Mouse (Mus musculus) testis, postnatal 10 days (tissue): Measurements from ENCODE around the gene Gm4763.
A peak's percentile ranks its signal among the peaks of the same experiment; 100 is the strongest.
"Not testable (repeated sequence)": the region's sequence is repeated elsewhere in the genome, so short reads cannot be mapped to it uniquely, and the experiment has no call there.

ENCODE experiments used
- DNase-seq: peaks from one replicate; pipeline ENCODE4 v3.0.0; 2021; ENCODE audit warnings: low spot score

The Gm4763 gene

GRCm38 (mm10) chr7:24726808-24727207, at the start of gene Gm4763:
TSS of gene Gm4763 (minus strand) at chr7:24726908.
- not testable (repeated sequence) for DNase-seq

GRCm38 (mm10) chr7:24776145-24776544, 49.4 kb upstream of the Gm4763 start:
- no peak for DNase-seq

DNA sequence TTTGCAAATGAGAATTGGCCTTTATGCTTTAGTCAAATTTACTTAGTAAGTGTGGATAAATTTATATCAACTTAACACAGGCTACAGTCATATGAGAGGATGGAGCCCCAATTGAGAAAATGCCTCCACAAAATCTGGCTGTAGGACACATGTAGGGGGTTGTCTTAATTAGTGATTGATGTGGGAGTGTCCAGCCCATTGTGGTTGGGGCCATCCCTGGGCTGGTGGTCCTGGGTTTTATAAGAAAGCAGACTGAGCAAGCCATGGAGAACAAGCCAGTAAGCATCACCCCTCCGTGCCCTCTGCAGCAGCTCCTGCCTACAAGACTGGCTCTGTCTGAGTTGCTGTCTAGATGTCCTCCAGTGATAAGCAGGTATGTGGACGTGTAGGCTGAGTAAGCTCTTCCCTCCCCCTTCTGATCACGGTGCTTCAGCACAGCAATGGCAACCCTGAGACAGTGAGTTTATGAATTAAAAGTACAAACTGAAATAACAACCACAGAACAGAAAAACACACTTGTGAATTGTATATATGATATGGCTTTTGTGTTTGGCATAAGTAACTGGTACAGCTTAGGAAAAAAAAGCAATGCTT, 47.3 kb upstream of the Gm4763 start:
- DNase-seq = no peak

GRCm38 (mm10) chr7:24771361-24771760, 44.7 kb upstream of the Gm4763 start:
- no peak for DNase-seq

DNA sequence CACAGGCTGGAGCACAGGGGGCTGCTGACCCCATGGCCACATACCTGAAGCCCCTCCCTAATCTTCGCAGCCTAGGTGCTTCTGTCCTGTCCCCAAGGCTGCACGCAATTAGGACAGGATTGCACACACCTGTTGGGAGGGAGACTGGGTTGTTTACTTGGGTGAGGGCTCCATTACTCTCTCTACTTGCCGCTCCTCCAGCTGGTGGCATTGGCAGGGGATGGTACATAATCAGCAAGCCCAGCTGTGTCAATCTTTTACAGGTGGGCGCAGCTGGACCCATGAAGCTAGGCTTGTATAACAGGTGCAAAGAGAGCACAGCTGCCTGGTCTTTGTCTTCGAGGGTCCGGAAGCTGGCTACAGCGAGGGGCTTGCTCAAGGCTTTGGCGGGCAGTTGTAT, 35.9 kb upstream of the Gm4763 start:
- no peak for DNase-seq

DNA sequence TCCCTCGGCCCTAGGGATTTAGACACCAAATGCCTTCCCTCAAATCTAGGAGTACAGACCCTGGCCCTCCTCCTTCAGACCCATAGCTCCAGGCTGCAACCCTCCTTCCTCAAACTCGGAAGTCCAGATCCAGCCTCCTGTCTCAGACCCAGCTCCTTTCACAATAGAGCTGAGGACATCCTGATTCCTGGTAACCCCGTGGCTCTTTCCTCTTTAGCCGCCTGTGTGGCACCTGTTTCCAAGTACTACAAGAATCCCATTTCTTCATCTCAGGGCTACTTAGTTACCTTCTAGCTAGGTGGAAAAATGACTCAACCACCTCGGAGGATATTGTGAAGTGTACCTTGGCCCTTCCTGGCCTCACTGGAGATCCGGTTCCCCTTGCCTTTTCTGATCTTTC, 34.5 kb upstream of the Gm4763 start:
- DNase-seq = no peak

DNA sequence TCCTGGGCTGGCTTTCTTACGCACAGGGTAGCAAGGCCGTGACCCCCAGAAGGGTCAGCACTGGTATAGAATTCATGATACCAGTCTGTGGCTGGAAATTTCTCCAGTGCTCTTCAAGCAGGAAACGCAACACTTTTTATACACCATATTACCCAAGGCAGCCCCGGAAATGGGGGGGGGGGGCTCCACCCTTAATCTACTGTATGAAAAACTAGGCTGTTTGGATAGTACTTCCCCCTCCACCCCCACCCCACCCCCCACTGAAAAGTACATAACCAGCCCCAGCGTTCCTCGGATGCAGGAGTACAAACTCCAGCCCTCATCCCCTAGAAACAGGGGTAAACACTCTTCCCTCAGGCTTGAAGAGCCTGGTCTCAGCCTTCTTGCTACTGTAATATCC, 33.5 kb upstream of the Gm4763 start, which contains the start of gene Cd177:
TSS of gene Cd177 (minus strand) at position 101 of the 400 bp plus-strand sequence.
- DNase-seq = no peak

DNA sequence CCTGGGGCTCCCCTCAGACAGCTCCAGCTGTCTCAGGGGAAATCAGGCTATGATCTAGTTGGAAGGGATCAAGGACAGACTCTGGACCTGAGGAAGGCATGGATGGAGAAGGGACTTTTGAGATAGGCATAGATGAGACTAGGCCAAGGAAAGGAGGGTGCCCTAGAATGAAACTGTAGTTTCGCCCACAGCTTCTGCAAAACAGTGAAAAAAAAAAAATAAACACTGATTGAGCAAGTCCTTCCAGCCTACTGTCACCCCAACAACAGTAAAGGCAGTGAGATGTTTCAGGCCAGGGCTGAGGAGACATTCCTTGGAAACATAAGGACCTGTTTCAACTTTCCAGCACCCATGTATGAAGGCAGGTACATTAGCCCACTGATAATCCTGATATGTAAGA, 31.8 kb upstream of the Gm4763 start:
- no peak for DNase-seq

GRCm38 (mm10) chr7:24753476-24753875, 26.8 kb upstream of the Gm4763 start:
- DNase-seq = no peak

DNA sequence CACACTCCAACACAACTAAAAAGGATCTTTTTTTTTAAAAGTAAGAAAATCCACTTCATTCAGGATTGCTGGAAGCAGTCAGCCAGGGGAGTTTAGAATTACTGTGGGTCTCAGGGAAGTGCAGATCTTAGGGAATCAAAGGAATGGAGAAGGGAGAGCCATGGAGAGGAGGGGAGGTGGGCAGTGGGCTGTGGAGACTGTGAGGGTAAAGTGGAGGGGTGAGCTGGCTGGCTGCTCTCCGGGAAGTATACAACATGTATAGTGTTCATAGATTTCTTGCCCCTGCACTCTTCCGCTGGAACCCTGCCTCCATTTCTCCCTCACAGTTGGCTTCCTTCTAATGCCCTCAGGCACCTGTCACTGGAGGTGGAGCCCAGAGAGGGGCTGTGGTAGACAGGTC, 24.9 kb upstream of the Gm4763 start:
- no peak for DNase-seq

- no peak for DNase-seq
Measured at GRCm38 (mm10) chr7:24750695-24751094, 24.0 kb upstream of the Gm4763 start.

DNA sequence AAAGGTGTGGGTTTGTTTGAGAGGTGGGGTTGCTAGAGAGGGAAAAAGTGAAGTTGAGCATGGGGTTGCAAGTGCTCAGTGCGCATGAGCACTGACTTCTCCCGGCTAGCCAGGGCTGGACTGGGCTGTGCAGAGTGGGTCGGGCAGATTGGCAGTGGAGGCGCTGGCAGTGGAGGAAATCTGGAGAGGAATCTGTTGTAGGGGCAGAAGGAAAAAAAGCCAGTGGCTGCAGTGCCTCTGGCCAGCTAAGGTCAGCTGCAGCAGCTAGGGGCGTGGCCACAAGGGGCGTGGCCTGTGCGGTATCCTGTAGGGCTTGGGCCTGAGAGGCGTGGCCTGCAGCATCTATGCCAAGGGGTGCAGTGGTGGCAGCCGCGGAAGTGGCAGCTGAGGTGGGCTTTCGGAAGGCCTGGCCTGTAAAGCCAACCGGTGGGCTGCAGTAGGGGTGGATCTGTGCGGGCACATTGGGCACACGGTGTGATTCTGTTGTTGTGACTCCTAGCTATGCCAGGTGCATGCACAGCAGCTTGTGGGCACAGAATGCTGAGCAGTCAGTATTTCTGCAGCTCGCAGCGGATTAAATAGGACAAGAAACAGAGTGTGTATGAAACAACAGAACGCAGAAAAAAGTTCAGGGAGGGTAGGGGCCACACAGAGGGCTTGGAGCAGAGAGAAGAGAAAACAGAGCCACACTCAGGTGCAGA, 9.4 kb upstream of the Gm4763 start:
- DNase-seq = peak; percentile 67

GRCm38 (mm10) chr7:24715039-24715438, 11.7 kb downstream of the Gm4763 start:
- DNase-seq = no peak

- DNase-seq = no peak
Measured at GRCm38 (mm10) chr7:24708832-24709292, 17.8 kb downstream of the Gm4763 start, which contains the start of gene BC049730. TSS of gene BC049730 (plus strand) at chr7:24709242.

DNA sequence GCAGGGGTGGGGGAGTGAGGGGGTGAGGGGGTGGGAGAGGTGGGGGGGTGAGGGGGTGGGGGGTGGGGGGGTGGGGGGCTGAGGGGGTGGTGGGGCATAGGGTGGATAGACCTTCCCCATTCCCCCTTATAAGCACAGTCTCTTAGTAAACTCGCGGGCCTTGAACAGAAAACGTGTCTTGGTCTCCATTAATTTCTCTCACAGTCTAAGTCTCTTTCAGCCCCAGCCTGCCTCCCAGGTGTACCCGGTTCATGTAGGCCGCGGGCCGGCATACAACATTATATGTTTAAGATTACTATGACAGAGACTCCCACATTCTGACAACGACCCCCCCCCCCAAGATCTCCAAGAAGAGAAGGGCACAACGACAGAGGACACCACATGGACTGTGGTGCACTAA, 23.9 kb downstream of the Gm4763 start:
- DNase-seq = not testable (repeated sequence)

GRCm38 (mm10) chr7:24697891-24698290, 28.8 kb downstream of the Gm4763 start:
- DNase-seq = not testable (repeated sequence)

GRCm38 (mm10) chr7:24692693-24693092, 34.0 kb downstream of the Gm4763 start:
- DNase-seq = not testable (repeated sequence)

DNA sequence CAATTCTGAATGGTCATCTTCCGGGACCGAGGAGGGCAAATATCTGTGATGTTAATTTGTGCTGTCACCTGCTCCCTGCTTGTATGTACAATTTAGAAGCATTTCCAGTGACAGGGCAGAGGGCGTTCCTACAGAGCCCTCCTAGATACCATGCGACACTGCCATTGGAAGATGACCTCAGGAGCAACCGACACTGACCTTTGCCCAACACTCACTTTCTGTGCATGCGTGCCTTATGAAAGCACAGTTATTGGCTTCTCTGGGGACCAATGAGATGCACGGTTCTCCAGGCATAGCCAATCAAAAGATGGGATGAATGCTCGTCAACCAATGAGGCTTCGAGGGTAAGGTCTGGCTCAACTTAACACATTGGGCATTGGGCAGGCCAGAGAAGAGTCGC, 39.2 kb downstream of the Gm4763 start:
- not testable (repeated sequence) for DNase-seq

- not testable (repeated sequence) for DNase-seq
Measured at GRCm38 (mm10) chr7:24684121-24684520, 42.6 kb downstream of the Gm4763 start.

DNA sequence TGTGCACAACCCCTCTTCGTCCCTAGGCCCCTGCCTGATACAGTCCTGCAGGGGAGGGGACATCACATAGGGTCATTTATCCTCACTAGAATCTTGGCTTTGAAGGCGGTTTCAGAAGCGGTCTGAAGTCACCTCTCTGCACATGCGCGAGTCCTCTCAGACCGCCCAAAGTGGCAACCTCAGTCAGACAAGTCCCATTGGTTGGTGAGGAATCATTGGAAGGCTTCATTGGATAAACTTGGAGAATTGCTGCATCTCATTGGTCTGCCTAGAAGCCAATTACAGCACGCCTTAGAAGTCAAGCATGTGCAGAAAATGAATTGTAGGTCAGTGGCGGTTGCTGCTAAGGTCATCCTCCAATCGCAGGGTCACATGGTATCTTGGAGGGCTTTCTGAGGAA, 50.1 kb downstream of the Gm4763 start, which contains the start of gene Tex101:
TSS of gene Tex101 (minus strand) at position 101 of the 400 bp plus-strand sequence.
- no peak for DNase-seq

DNA sequence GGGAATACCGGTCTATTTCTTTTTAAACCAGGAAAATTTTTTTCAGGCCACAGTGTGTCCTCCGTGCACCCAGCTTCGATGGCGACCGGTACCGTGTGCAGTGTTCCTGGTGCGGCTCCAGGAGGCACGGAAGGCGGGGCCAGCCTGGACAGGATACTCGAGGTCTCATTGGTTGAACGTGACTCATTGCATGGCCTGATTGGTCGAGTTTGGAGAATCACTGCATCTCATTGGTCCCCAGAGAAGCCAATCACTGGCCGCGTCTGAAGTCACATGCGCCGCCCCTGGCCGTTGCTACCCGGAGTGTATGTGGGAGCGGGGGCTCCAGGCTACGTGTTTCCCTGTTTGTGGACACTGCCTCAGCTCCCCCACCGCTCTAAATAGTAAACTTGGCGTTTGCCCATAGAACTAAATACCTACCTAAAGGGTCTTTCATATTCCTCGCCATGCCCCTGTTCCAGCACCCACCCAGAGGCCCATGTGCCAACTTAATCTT, 54.7 kb downstream of the Gm4763 start:
- DNase-seq = peak; percentile 59
